Mouse (Mus musculus): Measurements from ENCODE around the gene Dpysl4.

Gene Dpysl4

DNA sequence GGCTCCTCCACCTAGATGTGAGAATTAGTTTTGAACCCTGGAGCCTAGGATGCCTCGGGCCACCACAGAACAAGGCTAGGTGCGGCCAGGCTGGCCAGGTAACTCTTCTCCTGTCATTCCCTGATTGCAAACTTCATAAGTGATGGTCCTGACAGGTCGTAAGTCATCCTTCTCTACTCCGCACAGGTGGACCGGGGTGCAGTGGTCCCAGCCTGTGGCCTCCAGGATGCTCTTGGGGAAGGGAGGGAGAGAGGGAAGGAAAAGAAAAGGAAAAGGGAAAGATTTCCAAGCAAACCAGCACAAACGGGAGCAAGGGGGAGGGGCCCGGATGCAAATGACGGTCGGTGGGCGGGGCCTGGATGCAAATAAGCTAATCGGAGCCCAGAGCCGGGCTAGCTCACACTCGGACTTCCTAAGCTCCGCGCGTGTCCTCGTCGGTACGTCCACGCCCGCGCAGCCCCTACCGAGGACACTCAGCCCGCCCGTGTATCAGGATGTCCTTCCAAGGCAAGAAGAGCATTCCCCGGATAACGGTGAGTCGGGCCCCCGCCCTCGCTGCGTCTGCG, at the start of gene Dpysl4:
Gene Dpysl4 (plus strand): TSS at position 373 of the 566 bp plus-strand sequence.
- DNase-seq (ENCODE audit: low spot score), result peak; percentile 78

DNA sequence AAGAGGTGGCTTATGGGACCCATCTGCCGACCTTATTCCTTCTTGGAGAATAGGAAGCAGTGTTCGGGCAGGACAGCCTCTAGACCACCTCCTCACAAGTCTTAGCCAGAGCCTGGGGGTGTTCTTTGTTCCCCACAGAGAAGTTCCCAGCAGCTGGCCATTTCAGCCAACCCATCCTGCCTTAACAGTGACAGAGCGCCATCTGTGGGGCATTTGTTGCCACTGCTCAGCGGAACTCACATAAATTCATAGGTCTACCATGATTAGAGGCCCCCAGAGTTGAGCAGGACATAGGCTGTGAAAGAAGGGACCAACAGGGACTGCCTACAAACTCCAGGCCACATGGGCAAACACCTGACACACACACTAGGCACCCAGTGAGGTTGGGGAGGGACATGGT, 22.4 kb upstream of the Dpysl4 start:
- DNase-seq (ENCODE audit: low spot score), result no peak

DNA sequence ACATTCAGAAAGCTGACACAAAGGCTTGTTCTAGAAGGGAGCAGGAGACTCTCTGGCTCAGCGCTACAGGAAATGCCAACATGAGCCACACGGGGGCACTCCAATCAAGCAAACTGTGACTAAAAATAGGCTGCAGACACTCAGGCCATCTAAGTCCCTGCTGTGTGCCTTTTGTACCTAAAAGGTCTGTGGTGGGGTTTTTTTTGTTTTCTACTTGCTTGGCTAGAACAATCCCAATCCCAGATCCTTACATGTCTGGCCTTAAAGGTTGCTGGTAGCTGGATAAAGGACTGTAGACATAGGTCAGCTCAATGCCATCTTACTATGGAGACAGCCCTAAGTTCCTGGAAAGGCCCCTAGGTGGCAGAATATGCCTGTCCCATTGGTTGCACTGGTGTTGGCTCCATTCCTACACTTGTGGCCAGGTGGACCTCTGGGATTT, 17.6 kb upstream of the Dpysl4 start:
- peak; percentile 33 for DNase-seq (ENCODE audit: low spot score)

GRCm38 (mm10) chr7:139074189-139074588, 11.6 kb upstream of the Dpysl4 start:
- DNase-seq (ENCODE audit: low spot score), result no peak

DNA sequence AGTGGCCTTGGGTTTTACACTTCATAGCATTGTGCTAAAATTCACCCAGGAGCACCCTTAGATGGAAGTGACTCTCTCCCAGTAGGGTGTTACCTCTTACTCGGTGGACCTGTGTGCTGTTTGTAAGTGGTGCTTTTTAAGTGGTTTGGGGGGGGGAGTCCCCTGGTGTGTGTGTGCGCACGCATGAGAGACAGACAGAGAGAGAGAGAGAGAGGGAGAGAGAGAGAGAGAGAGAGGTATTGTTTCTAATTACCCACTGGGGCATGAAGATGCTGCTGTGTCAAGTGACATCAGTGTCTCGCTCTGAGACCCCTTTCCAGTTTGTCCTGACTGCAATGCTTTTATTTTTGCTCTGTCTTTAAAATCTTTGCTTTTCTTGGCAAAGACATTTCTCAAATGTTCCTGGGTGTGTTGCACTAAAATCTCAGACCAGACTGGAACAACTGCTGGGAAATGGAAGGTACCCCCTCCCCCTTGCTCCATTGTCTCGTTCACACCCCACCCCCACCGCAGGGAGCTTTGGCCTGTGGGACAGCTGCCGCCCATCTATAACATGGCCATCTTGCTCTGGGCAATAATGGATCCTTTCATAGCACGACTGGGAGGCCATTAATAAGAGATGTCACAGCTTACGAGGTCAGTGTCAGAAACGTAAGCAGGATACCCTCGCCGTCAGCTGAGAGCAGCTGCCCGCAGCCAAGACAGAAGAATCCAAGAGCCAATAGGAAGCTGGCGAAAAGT, 10.6 kb upstream of the Dpysl4 start:
- DNase-seq (ENCODE audit: low spot score), result no peak

DNA sequence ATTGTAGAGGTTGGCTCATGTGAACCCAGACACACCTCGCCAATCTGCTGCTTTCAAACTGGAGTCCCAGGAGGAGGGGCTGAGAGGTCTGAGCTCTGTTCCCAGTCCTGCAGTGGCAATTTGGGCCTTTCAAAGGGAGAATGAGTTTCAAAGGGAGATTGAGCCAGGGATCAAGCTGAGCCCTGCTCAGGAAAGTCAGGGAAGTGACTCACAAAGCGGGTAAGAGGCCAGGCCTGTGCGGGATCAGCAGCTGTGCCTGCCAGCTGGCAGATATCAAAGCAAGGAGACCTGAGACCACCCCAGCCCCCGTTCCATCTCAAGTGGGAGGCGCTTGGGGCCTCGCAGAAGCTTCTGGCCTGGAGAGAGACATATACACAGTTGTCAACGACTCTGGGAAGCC, 8.5 kb upstream of the Dpysl4 start:
- DNase-seq (ENCODE audit: low spot score), result no peak

DNA sequence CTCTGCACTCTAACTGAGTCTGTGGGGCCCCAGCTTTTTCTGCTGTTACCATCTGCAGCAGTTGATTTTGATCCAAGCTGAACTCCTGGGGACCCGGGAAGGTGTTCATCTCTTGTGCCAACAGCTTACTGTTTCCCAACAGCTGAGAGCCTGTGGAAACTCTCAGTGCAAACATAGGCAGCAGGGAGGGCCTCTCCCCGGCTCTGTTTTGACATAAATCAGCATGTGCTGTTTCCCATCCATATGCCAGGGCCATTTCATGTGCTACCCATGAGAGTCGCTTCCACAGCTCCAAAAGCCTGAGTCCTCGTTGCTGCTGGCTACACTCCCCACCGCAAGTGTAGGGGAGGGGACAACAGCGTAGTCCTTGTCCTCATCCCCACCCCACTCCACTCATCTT, 7.6 kb upstream of the Dpysl4 start:
- DNase-seq (ENCODE audit: low spot score), result no peak

DNA sequence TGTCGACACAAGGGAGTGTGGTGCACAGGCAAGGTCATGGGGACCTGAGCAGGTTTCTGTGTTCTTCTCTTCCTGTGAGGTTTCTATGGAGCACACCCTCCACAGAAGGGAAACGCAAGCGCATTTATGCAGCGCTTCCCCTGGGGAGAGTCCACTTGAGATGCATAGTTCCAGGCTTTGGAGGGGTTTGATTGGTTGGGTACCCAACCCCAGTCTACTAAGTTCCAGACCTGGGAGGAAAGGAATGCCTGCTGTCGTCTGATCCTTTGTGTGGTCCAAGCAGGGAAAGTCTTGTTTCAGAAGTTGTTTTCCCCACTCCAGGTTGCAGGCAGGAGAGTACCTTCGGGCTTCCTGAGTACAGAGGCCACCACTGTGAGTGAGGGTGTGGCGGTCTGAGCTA, 6.7 kb upstream of the Dpysl4 start:
- no peak for DNase-seq (ENCODE audit: low spot score)

- DNase-seq (ENCODE audit: low spot score), result peak; percentile 35
Observed at GRCm38 (mm10) chr7:139080714-139081113, 5.1 kb upstream of the Dpysl4 start.

- DNase-seq (ENCODE audit: low spot score), result no peak
Observed at GRCm38 (mm10) chr7:139081158-139081557, 4.6 kb upstream of the Dpysl4 start.

- DNase-seq (ENCODE audit: low spot score), result no peak
Observed at GRCm38 (mm10) chr7:139082281-139082680, 3.5 kb upstream of the Dpysl4 start.

DNA sequence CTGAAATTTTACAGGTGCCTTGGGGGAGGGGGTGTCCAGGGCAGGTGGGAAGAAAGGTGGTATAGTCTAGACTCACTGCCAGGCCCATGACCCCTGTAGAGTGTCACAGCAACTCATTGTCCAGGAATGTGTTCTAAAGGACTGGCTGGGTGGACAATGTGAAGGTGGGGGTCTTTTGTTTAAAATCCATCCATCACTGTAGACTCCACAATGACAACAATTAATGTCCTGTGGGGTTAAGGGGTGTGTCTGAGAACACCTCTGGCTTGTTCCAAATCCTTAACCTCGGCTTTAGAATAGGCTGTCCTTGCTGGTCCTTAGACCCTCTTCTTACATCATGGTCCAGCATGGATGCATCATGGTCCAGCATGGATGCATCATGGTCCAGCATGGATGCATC, 1.5 kb upstream of the Dpysl4 start:
- no peak for DNase-seq (ENCODE audit: low spot score)

DNA sequence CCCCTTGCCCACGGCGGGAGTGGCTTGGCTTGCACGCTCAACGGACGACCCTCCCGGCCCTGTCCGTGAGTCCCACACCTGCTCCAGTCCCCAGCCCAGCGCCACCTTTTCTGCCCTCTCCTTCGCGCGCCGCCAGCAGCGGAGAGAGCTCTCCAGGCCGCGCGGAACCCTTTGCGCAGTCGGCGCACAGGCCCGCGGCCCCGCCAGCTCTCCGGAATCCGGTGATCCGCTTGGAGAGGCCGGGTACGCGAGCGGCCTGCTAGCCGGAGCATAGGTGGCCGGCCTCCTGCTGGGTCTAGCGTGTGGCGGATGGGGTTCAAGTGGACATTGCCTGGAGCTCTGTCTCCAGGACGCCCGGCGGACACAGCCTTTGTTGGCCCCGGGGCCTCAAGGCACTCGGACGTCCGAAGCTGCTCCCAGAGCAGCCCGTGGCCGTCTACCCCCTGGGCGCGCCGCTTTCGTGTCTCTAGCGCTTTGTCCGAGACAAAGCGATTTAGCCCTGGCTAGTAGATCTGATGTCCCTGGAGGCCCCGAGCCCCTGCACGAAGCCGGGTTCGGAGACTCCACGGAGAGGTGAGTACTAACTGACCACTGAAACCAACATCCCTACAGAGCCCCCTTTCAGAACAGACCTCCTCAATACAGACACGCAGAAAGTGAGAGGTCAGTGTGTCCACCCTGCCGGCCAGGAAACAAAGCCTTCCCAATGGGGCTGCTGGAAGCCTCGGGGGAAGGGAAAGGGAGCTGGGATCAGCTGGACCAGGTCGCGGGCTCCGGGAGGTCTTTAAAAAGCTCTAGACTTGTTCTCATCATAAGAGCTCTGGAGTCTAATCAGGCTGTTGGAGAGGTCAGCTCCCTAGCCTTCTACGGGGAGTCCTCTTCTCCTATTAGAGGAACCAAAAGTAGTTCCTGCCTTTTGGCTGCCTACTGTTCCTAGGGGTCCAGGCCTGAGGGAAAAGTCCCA, 676 bp downstream of the Dpysl4 start:
- peak; percentile 32 for DNase-seq (ENCODE audit: low spot score)

DNA sequence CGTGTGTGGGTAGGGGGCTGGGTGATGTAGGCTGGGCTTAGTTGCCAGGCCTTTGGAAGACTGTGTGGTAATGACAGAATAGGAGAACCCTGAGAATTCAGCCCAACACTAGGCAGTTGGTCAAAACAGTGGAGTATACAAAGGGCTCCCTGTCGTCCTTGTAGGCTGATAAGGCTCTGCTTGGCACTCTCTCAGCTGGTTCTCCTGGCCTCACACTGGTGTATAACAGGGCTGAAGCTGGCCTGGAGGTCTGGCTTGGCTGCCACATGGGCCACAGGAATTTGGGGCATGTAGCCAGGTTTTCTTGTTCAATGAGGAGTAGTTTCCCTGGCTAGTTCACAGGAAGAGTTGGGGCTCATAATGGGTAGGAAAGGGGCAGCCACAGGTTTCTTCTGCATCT, 2.0 kb downstream of the Dpysl4 start:
- DNase-seq (ENCODE audit: low spot score), result peak; percentile 74

- no peak for DNase-seq (ENCODE audit: low spot score)
Observed at GRCm38 (mm10) chr7:139089892-139090874, 4.4 kb downstream of the Dpysl4 start.

DNA sequence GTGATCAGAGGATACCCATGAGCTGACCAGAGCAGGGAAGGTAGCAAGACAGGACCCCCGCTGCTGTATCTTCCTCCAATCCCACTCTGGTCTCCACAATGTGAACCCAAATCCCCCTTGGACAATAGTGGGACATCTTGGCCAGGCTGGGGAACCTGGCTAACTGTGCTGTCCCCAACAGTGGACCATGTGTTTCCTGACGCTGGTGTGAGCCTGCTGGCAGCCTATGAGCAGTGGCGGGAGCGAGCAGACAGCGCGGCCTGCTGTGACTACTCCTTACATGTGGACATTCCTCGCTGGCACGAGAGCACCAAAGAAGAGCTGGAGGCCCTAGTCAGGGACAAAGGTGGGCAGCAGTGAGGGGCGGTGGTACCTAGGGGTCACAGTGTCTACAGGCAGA, 5.9 kb downstream of the Dpysl4 start:
- no peak for DNase-seq (ENCODE audit: low spot score)

DNA sequence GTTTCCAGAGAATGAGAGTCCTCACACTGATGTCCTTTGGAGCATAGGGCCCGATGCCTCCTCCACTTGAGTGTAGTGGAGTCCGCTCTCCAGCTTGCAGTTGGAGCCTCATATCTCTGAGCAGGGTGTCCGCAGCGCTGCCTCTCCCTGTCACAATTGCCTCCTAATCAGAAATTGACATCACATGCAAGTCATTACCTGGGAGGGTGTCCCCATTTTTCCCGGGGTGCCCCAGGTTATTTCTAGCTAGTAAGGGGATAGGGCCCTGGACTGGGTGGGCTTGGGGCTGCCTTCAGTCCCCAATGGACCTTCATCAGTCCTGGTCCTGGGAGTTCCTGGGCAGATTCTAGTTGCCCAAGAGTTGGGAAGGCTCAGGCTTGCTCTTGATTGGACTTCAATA, 6.9 kb downstream of the Dpysl4 start:
- no peak for DNase-seq (ENCODE audit: low spot score)

DNA sequence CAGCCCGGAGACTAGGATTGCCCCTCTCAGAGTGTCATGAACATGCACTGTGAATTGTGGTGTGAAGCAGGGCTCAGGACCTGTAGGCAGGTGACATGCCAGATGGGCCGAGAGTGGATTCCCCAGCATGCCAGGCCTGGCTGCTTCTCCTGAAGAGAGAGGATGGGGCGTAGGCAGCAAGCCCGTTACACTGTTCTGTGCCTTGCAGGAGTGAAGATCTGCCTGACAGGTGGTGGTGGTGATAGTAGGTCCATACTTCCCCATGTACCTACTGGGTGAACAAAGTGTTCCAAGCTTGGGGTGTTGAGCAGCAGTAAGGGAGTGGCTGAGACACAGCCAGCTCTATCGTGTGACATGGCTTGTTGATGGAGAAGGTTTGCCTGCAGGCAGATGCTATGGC, 7.3 kb downstream of the Dpysl4 start:
- DNase-seq (ENCODE audit: low spot score), result no peak

DNA sequence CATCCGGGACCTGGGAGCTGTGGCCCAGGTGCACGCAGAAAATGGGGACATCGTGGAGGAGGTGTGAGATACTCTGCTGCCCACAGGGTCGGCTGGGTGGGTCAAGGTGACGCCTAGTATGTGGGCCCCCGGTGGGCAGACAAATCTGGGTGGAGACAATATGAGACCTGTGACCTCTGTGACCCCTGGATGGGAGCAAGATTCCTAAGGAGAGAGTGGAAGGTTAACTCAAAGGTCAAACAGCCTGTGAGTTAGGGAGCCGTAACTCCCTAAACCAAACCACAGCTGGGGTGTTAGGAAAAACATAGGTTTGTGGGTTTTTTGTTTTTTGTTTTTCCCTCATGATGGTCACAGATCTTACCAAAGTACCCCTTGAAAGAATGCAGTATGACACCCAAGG, 8.0 kb downstream of the Dpysl4 start:
- DNase-seq (ENCODE audit: low spot score), result no peak

DNA sequence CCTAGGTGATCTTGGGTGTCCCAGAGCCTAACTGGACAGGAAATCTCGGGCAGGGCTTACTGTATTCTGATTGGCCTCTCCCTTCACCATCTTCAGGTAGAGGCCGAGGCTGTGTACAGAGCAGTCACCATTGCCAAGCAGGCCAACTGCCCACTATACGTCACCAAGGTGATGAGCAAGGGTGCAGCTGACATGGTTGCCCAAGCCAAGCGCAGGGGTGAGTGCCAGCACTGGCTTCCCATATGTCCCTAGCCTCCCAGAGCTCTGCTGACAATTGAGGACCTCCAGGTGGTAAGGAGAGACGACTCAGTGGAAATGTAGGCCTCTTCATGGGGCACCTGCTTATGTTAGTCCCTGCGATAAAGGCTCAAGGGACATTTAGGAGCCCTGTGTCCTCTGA, 9.0 kb downstream of the Dpysl4 start:
- no peak for DNase-seq (ENCODE audit: low spot score)

- no peak for DNase-seq (ENCODE audit: low spot score)
Observed at GRCm38 (mm10) chr7:139095282-139095681, 9.5 kb downstream of the Dpysl4 start.

DNA sequence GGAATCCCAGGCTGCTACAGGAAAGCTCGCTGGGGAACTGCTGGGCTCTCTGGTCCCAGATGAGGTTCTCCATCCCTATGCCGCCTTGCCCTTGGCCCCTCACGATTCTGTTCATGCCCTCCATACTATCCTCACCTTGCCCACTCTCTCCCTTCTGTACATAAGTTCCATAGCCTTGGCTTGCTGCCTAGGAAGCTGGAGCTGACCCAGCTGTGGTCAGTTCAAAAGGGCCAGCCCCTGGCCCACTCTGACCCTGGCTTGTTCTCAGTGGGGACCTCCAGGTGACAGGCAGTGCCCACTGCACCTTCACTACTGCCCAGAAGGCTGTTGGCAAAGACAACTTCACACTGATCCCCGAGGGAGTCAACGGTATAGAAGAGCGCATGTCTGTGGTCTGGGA, 10.6 kb downstream of the Dpysl4 start:
- no peak for DNase-seq (ENCODE audit: low spot score)

Data from testis, postnatal 14 days (tissue).